Mouse (Mus musculus): Measurements from ENCODE around the gene Gm20388. TPM values are rescaled to one million over a fixed set of nuclear protein-coding genes. Genes with fewer than 3 reads are reported as not detected.
A peak's percentile ranks its signal among the peaks of the same experiment; 100 is the strongest.

Gm20388 gene
- polyA plus RNA-seq, 1 experiment from 2014 or later = not detected

DNA sequence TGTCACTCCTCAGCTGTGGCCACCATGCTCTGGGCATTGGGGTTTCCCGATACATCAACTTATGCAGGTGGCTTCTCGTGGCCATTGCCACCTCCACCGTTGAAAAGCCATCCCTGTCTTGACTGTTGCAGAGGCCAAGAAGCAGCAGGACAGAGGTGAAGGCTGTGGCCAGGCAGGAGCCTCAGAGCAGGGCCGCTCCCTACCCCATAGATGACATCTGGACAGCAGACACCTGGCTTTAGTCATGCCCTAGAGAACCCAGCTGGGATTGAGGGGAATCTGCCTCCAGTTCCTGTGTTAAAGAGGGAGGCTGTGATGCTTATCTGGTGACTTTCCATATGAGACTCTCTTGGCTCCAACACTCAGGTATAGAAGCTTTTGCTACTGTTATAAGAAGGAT lies 3767.7 kb downstream of the Gm20388 start:
- Histone ChIP-seq H3K27ac (replicated peaks) (no peak overlapping the region), H3K27me3 (ENCODE audit: control insufficient read depth, insufficient read depth, low read length) (no peaks in the 10 kb centered on the region), H3K36me3 (ENCODE audit: control insufficient read depth, insufficient read depth, low read length) (no peaks in the 10 kb centered on the region), H3K4me1 (replicated peaks; ENCODE audit: control insufficient read depth, insufficient read depth) (no peaks in the 10 kb centered on the region), H3K9me3 (ENCODE audit: control insufficient read depth, low read length) (no peaks in the 10 kb centered on the region), H3K4me2 (replicated peaks; ENCODE audit: low read depth) (no peak overlapping the region), H3K4me3 (ENCODE audit: low read depth, low read length) (no peak overlapping the region), H3K9ac (ENCODE audit: low read length) (no peak overlapping the region)
- TF ChIP-seq EP300 (optimal IDR thresholded peaks at IDR 0.05) (no peak), CTCF (IDR thresholded peaks at IDR 0.05; ENCODE audit: low read depth) (no peak)
- ATAC-seq (ENCODE audit: low FRiP score, low TSS enrichment) (no peak), DNase-seq (ENCODE audit: low spot score) (no peak)
- 82% methylated on average over 4 of the region's 4 CpGs for WGBS

DNA sequence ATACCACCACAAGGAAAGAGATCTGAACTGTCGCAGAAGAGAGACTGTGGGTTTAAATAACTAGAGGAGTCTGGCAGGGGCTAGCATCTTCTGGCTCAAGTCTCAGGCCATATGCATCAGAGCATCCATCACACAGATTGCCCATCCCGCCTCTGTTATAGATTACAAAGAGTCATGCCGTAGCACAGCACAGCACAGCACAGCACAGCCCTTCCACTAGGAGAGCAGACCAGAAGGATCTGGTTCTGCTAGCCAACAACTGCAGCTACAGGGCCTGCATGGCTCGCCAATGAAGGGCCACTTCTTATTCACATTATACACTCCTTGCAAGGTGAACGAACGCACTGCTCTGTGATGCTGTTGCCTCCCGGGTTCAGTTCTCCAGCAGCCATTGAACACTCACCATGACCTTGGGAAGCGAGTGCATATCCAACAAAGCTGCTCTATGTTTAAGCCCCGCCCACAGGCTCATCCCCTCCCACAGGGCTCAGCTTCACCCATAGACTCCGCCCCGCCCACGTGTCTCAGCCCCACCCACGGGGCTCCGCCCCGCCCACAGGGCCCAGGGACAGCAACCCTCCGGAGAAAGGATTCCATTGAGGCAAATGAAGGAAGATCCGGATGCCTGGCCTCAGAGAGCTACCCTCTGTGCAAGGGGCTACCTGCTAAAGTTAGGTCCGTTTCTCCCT lies 3771.6 kb downstream of the Gm20388 start:
- WGBS = 21% methylated on average over 17 of the region's 18 CpGs
- no peak overlapping the region for H3K27ac ChIP-seq (replicated peaks)
- H3K4me1 ChIP-seq (replicated peaks; ENCODE audit: control insufficient read depth, insufficient read depth) = no peaks in the 10 kb centered on the region
- TF ChIP-seq EP300 (optimal IDR thresholded peaks at IDR 0.05) (no peak), CTCF (IDR thresholded peaks at IDR 0.05; ENCODE audit: low read depth) (no peak)
- ATAC-seq (ENCODE audit: low FRiP score, low TSS enrichment) = peak; percentile 83
- DNase-seq (ENCODE audit: low spot score) = peak; percentile 91
- no peak overlapping the region for H3K9ac ChIP-seq (ENCODE audit: low read length)
- H3K9me3 ChIP-seq (ENCODE audit: control insufficient read depth, low read length) = no peaks in the 10 kb centered on the region
- no peaks in the 10 kb centered on the region for H3K36me3 ChIP-seq (ENCODE audit: control insufficient read depth, insufficient read depth, low read length)
- H3K4me2 ChIP-seq (replicated peaks; ENCODE audit: low read depth) = no peak overlapping the region
- no peaks in the 10 kb centered on the region for H3K27me3 ChIP-seq (ENCODE audit: control insufficient read depth, insufficient read depth, low read length)
- no peak overlapping the region for H3K4me3 ChIP-seq (ENCODE audit: low read depth, low read length)

DNA sequence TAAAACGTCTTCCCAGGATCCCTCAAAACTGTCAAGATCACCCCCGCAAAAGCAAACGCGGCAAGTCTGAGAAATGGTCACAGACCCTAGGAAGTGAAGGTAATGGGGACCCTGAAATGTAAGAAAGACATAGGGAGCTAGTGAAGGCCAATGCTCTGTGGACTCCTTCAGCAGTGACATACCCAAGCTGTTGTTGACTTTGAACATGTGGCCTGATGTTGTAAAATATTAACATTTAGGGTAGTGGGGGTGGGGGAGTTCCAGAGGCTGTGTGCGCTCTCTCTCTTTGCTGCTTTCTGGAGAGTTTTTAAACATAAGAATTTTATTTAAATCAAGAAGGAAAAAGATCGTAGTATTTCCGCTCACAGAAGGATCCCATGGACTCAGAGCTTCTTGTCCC lies 3772.7 kb downstream of the Gm20388 start:
- Histone ChIP-seq H3K4me3 (ENCODE audit: low read depth, low read length) (no peak overlapping the region), H3K4me2 (replicated peaks; ENCODE audit: low read depth) (no peak overlapping the region), H3K9ac (ENCODE audit: low read length) (no peak overlapping the region), H3K4me1 (replicated peaks; ENCODE audit: control insufficient read depth, insufficient read depth) (no peaks in the 10 kb centered on the region), H3K36me3 (ENCODE audit: control insufficient read depth, insufficient read depth, low read length) (no peaks in the 10 kb centered on the region), H3K27ac (replicated peaks) (no peak overlapping the region), H3K9me3 (ENCODE audit: control insufficient read depth, low read length) (no peaks in the 10 kb centered on the region), H3K27me3 (ENCODE audit: control insufficient read depth, insufficient read depth, low read length) (no peaks in the 10 kb centered on the region)
- no peak for ATAC-seq (ENCODE audit: low FRiP score, low TSS enrichment)
- 43% methylated on average over 7 of the region's 7 CpGs for WGBS
- no peak for DNase-seq (ENCODE audit: low spot score)
- no peak for TF ChIP-seq CTCF (IDR thresholded peaks at IDR 0.05; ENCODE audit: low read depth)
- TF ChIP-seq EP300 (optimal IDR thresholded peaks at IDR 0.05) = no peak

DNA sequence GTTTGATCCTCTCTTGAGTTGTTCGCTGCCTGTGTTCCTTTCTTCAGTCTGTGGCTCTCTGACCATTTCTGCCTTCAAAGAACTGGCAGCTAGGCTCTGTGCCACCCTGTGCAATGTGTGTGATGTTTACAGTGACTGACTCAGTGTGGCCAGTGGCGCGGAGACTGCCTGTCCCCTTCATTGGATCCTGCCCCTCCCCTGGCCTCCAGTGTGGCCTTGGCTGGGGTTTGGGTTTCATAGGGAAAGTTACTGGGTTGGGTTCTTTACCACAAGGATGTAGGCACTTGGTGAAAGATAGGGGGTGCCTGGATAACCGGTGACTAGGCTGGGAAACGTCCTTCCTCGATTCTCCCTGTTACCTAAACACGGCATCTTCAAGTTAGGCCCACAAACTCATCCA lies 3774.2 kb downstream of the Gm20388 start:
- Histone ChIP-seq H3K36me3 (ENCODE audit: control insufficient read depth, insufficient read depth, low read length) (no peaks in the 10 kb centered on the region), H3K27me3 (ENCODE audit: control insufficient read depth, insufficient read depth, low read length) (no peaks in the 10 kb centered on the region), H3K27ac (replicated peaks) (peak overlapping the region; percentile 40; the same call in 1 of the 2 replicates), H3K4me1 (replicated peaks; ENCODE audit: control insufficient read depth, insufficient read depth) (no peaks in the 10 kb centered on the region), H3K9me3 (ENCODE audit: control insufficient read depth, low read length) (no peaks in the 10 kb centered on the region), H3K4me2 (replicated peaks; ENCODE audit: low read depth) (no peak overlapping the region), H3K4me3 (ENCODE audit: low read depth, low read length) (no peak overlapping the region), H3K9ac (ENCODE audit: low read length) (no peak overlapping the region)
- TF ChIP-seq EP300 (optimal IDR thresholded peaks at IDR 0.05) (no peak), CTCF (IDR thresholded peaks at IDR 0.05; ENCODE audit: low read depth) (no peak)
- ATAC-seq (ENCODE audit: low FRiP score, low TSS enrichment) (peak; percentile 77), DNase-seq (ENCODE audit: low spot score) (peak; percentile 73)
- WGBS = 79% methylated on average over 7 of the region's 7 CpGs

DNA sequence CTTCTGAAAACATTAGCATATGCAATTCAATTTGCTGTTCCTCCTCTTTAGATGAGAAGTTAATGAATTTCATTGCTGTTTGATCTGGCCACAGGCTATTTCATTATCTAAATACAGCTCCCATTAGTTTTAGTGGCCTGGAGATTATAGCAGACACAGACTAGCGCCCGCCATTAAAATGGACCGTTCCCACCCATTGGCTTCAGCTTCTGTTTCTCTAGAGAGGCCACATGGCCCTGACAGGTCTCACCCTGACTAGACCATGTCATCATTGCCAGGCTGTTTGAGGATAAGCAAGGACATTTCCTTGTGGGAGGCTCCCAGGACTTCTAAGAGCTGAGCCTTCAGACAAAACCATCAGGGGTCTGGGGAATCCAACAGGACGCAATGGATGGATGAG lies 3774.8 kb downstream of the Gm20388 start:
- no peak overlapping the region for H3K4me2 ChIP-seq (replicated peaks; ENCODE audit: low read depth)
- no peaks in the 10 kb centered on the region for H3K9me3 ChIP-seq (ENCODE audit: control insufficient read depth, low read length)
- WGBS = 92% methylated on average over 4 of the region's 4 CpGs
- no peaks in the 10 kb centered on the region for H3K4me1 ChIP-seq (replicated peaks; ENCODE audit: control insufficient read depth, insufficient read depth)
- ATAC-seq (ENCODE audit: low FRiP score, low TSS enrichment) (no peak), DNase-seq (ENCODE audit: low spot score) (no peak)
- H3K27me3 ChIP-seq (ENCODE audit: control insufficient read depth, insufficient read depth, low read length) = no peaks in the 10 kb centered on the region
- TF ChIP-seq EP300 (optimal IDR thresholded peaks at IDR 0.05) (no peak), CTCF (IDR thresholded peaks at IDR 0.05; ENCODE audit: low read depth) (no peak)
- H3K27ac ChIP-seq (replicated peaks) = no peak overlapping the region
- no peaks in the 10 kb centered on the region for H3K36me3 ChIP-seq (ENCODE audit: control insufficient read depth, insufficient read depth, low read length)
- no peak overlapping the region for H3K9ac ChIP-seq (ENCODE audit: low read length)
- H3K4me3 ChIP-seq (ENCODE audit: low read depth, low read length) = no peak overlapping the region

DNA sequence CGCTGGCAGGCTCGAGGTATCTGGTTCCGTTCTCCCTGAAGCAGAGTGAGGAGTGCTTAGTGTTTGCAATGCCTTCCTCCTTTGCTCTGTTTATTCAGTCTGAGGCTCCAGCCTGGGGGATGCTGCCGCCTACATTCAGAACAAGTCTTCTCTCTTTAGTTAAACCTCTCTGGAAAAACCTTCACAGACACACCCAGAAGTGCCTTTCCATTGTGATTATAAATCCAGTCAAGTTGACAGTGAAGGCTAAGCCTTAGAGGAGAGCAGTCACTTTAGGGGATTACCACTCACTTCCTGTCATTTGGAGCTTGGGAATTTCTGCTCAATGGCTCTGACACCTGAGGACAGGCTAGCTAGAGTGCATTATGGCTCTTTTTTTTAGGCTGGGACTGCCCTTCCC lies 3777.2 kb downstream of the Gm20388 start:
- 20% methylated on average over 4 of the region's 4 CpGs for WGBS
- TF ChIP-seq EP300 (optimal IDR thresholded peaks at IDR 0.05) (no peak), CTCF (IDR thresholded peaks at IDR 0.05; ENCODE audit: low read depth) (no peak)
- Histone ChIP-seq H3K4me3 (ENCODE audit: low read depth, low read length) (no peak overlapping the region), H3K36me3 (ENCODE audit: control insufficient read depth, insufficient read depth, low read length) (no peaks in the 10 kb centered on the region), H3K9me3 (ENCODE audit: control insufficient read depth, low read length) (no peaks in the 10 kb centered on the region), H3K27me3 (ENCODE audit: control insufficient read depth, insufficient read depth, low read length) (no peaks in the 10 kb centered on the region), H3K27ac (replicated peaks) (no peak overlapping the region), H3K4me1 (replicated peaks; ENCODE audit: control insufficient read depth, insufficient read depth) (no peaks in the 10 kb centered on the region), H3K4me2 (replicated peaks; ENCODE audit: low read depth) (no peak overlapping the region), H3K9ac (ENCODE audit: low read length) (no peak overlapping the region)
- DNase-seq (ENCODE audit: low spot score) (no peak), ATAC-seq (ENCODE audit: low FRiP score, low TSS enrichment) (no peak)
